Mouse (Mus musculus): ENCODE results near the gene Tnik. TPM values are rescaled to one million over a fixed set of nuclear protein-coding genes. Genes with fewer than 3 reads are reported as not detected.

The Tnik gene
- polyA plus RNA-seq, 1 experiment from 2014 or later, result 16.9 TPM

DNA sequence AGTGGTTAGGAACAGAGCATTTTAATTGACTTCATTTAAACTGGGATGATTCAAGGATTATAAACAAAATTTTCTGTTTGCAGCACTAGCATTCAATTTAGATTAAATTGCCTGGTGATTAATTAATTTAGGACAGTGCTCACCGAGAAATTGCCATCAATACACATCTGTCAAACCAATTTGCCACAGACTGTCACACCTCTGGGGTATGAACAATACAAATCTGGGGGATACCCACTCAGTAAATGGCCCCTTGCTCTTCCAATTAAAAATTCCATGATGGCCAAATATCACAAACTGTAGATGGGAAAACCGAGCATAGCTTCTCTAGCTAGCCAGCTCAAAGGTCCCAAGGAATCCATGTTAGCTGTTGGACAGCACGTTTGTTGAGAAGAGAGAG is 419.4 kb downstream of the Tnik start:
- WGBS, result 60% methylated on average over 3 of the region's 3 CpGs
- Histone ChIP-seq H3K4me3 (replicated peaks; ENCODE audit: low read length) (no peak overlapping the region), H3K9ac (ENCODE audit: low read length) (no peak overlapping the region), H3K27me3 (ENCODE audit: control insufficient read depth, insufficient read depth, low read length) (no peaks in the 10 kb centered on the region), H3K27ac (ENCODE audit: low read length) (no peak overlapping the region), H3K4me1 (ENCODE audit: control insufficient read depth, insufficient read depth, low read length) (no peaks in the 10 kb centered on the region), H3K4me2 (ENCODE audit: low read depth, low read length) (no peak overlapping the region), H3K36me3 (ENCODE audit: control insufficient read depth, insufficient read depth, low read length) (no peaks in the 10 kb centered on the region), H3K9me3 (replicated peaks; ENCODE audit: control insufficient read depth, low read length) (no peaks in the 10 kb centered on the region)
- ATAC-seq (ENCODE audit: insufficient read depth, low FRiP score), result no peak

DNA sequence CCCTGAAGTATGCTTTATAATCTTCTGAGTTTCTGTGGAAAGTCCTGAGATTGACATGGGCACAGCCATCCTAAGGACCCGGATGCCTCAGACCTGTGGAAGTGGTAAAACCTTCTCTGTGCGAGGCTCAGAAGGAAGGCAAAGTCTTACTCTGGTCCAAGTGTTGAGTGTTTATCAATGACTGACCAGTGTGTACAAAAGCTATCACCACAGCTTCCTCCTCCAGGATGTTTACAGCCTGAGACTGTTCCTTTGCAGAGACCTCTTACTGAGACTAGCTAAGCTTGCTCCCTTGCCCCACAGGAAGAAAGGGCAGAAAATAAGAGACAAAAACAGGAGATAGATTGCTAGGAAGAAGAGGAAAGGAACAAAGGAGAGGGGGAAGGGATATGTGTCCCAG is 422.5 kb downstream of the Tnik start:
- no peak for ATAC-seq (ENCODE audit: insufficient read depth, low FRiP score)
- no peak overlapping the region for H3K9ac ChIP-seq (ENCODE audit: low read length)
- no peak overlapping the region for H3K27ac ChIP-seq (ENCODE audit: low read length)
- H3K36me3 ChIP-seq (ENCODE audit: control insufficient read depth, insufficient read depth, low read length), result no peaks in the 10 kb centered on the region
- no peaks in the 10 kb centered on the region for H3K27me3 ChIP-seq (ENCODE audit: control insufficient read depth, insufficient read depth, low read length)
- no peak overlapping the region for H3K4me3 ChIP-seq (replicated peaks; ENCODE audit: low read length)
- no peaks in the 10 kb centered on the region for H3K4me1 ChIP-seq (ENCODE audit: control insufficient read depth, insufficient read depth, low read length)
- 74% methylated on average over 2 of the region's 2 CpGs for WGBS
- no peak overlapping the region for H3K4me2 ChIP-seq (ENCODE audit: low read depth, low read length)
- no peaks in the 10 kb centered on the region for H3K9me3 ChIP-seq (replicated peaks; ENCODE audit: control insufficient read depth, low read length)

DNA sequence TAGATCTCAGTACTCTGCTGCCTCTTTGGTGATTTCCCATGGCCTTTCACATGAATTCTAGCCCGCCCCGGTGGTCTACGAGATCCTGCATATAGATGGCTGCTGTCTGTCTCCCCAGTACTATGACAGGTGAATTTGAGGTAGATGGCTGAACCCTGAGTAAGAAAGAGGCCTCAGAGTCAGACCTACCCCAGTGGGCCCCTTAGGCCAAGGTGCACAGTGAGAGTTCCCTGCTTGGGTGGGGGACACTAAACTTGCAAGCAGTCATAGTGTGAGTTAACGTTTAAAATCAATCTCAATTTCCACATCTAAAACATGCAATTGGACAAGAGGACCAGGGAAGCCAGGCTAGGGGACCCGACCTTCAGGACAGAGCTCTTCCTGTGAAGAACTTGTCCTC is 431.8 kb downstream of the Tnik start:
- Histone ChIP-seq H3K36me3 (ENCODE audit: control insufficient read depth, insufficient read depth, low read length) (no peaks in the 10 kb centered on the region), H3K9ac (ENCODE audit: low read length) (no peak overlapping the region), H3K4me3 (replicated peaks; ENCODE audit: low read length) (no peak overlapping the region), H3K27me3 (ENCODE audit: control insufficient read depth, insufficient read depth, low read length) (no peaks in the 10 kb centered on the region), H3K27ac (ENCODE audit: low read length) (no peak overlapping the region), H3K4me2 (ENCODE audit: low read depth, low read length) (no peak overlapping the region), H3K4me1 (ENCODE audit: control insufficient read depth, insufficient read depth, low read length) (no peaks in the 10 kb centered on the region), H3K9me3 (replicated peaks; ENCODE audit: control insufficient read depth, low read length) (no peaks in the 10 kb centered on the region)
- 86% methylated on average over 5 of the region's 5 CpGs for WGBS
- ATAC-seq (ENCODE audit: insufficient read depth, low FRiP score), result no peak

DNA sequence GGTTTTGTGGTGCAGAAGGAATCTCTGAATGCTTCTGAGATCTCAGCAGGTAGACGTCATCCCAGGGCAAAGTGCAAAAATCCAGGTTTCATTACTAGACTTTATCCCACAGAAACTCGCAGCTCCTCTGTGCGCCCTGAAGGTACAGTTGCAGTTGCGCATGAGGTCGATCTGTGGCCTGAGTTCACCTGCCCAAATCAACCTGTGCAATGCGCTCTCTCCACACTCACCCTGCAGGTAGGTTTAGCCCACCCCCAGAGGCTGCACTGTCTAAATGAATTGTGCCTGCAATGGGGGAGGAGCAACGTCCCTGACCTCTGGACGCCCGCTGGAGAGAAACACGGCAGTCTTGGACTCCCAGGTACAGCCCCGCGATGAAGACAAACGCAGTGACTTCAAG is 432.6 kb downstream of the Tnik start:
- 48% methylated on average over 13 of the region's 13 CpGs for WGBS
- Histone ChIP-seq H3K27ac (ENCODE audit: low read length) (no peak overlapping the region), H3K9ac (ENCODE audit: low read length) (no peak overlapping the region), H3K4me2 (ENCODE audit: low read depth, low read length) (no peak overlapping the region), H3K9me3 (replicated peaks; ENCODE audit: control insufficient read depth, low read length) (no peaks in the 10 kb centered on the region), H3K27me3 (ENCODE audit: control insufficient read depth, insufficient read depth, low read length) (no peaks in the 10 kb centered on the region), H3K4me3 (replicated peaks; ENCODE audit: low read length) (no peak overlapping the region), H3K36me3 (ENCODE audit: control insufficient read depth, insufficient read depth, low read length) (no peaks in the 10 kb centered on the region), H3K4me1 (ENCODE audit: control insufficient read depth, insufficient read depth, low read length) (no peaks in the 10 kb centered on the region)
- ATAC-seq (ENCODE audit: insufficient read depth, low FRiP score), result no peak

DNA sequence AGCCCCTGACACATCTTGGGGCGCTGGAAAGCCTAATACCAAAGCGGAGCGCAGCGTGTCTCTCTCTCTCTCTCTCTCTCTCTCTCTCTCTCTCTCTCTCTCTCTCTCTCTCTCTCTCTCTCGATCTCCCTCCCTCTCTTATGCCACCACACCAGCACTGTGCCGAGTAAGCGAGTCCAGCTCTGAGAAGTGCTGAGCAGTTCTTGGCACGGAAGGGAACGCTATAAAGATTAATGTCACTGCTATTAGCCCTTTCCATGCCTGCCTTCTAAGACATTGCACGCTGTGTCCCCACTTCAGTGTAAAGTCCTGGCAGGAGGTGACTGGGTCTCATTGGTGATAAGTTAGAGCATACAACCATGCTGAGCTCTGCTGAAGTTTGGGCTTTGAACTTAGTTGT is 433.1 kb downstream of the Tnik start:
- H3K4me1 ChIP-seq (ENCODE audit: control insufficient read depth, insufficient read depth, low read length), result no peaks in the 10 kb centered on the region
- no peak overlapping the region for H3K4me3 ChIP-seq (replicated peaks; ENCODE audit: low read length)
- ATAC-seq (ENCODE audit: insufficient read depth, low FRiP score), result peak; percentile 39; the same call in 1 of the 2 replicates
- 56% methylated on average over 10 of the region's 10 CpGs for WGBS
- no peaks in the 10 kb centered on the region for H3K27me3 ChIP-seq (ENCODE audit: control insufficient read depth, insufficient read depth, low read length)
- H3K36me3 ChIP-seq (ENCODE audit: control insufficient read depth, insufficient read depth, low read length), result no peaks in the 10 kb centered on the region
- H3K9ac ChIP-seq (ENCODE audit: low read length), result no peak overlapping the region
- H3K9me3 ChIP-seq (replicated peaks; ENCODE audit: control insufficient read depth, low read length), result no peaks in the 10 kb centered on the region
- no peak overlapping the region for H3K4me2 ChIP-seq (ENCODE audit: low read depth, low read length)
- H3K27ac ChIP-seq (ENCODE audit: low read length), result no peak overlapping the region

DNA sequence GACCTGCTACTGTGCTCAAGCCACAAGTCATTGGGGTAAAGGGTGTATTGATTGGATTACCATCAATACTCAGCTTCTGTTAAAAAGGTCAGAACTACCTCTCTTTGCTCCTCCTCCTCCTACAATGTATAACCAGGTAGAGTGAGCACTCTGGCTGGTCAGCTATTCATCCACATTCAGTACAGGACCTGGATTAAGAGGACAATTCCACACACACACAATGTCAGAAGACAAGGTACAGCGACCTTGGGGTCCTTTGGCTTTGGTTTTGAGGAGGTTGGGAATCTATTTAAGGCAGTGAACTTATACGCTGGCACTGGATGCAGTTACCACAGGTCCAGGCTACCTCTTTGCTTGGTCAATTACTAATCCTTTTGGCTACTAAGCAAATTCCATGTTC is 434.8 kb downstream of the Tnik start, which contains the start of gene Slc2a2:
Slc2a2 (plus strand) TSS at position 107 of the 400 bp plus-strand sequence.
- no peak within 1 kb of the TSS for H3K4me2 ChIP-seq (ENCODE audit: low read depth, low read length)

DNA sequence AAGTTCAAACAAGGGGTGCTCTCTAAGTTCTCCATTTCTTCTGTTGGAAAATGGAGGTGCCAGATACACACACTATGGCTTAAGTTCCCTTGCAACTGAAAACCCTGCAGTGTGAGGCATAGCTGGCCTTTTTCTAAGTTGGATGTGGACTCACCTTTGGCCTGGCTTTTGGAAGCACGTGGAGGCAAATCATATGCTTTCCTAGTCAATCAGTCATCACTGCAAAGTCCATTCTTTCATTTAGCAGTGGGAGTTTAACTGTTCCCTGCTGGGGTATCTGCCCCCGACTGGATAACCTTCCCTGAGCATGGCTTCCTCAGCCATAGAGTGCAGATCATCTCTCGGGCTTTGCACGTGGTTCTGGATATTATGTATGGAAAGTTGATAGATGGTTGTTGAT is 436.6 kb downstream of the Tnik start:
- Histone ChIP-seq H3K9me3 (replicated peaks; ENCODE audit: control insufficient read depth, low read length) (no peaks in the 10 kb centered on the region), H3K27me3 (ENCODE audit: control insufficient read depth, insufficient read depth, low read length) (no peaks in the 10 kb centered on the region), H3K27ac (ENCODE audit: low read length) (no peak overlapping the region), H3K36me3 (ENCODE audit: control insufficient read depth, insufficient read depth, low read length) (no peaks in the 10 kb centered on the region), H3K4me1 (ENCODE audit: control insufficient read depth, insufficient read depth, low read length) (no peaks in the 10 kb centered on the region), H3K9ac (ENCODE audit: low read length) (no peak overlapping the region), H3K4me2 (ENCODE audit: low read depth, low read length) (no peak overlapping the region), H3K4me3 (replicated peaks; ENCODE audit: low read length) (no peak overlapping the region)
- ATAC-seq (ENCODE audit: insufficient read depth, low FRiP score), result no peak
- 66% methylated on average over 4 of the region's 4 CpGs for WGBS

More for the DNA sequence above, 434.8 kb downstream of the Tnik start, which contains the start of gene Slc2a2:
- H3K4me1 ChIP-seq (ENCODE audit: control insufficient read depth, insufficient read depth, low read length), result no peaks in the 10 kb centered on the region
- H3K36me3 ChIP-seq (ENCODE audit: control insufficient read depth, insufficient read depth, low read length), result no peaks in the 10 kb centered on the region
- no peaks in the 10 kb centered on the region for H3K27me3 ChIP-seq (ENCODE audit: control insufficient read depth, insufficient read depth, low read length)
- H3K27ac ChIP-seq (ENCODE audit: low read length), result no peak within 1 kb of the TSS
- 83% methylated on average over 2 of the region's 2 CpGs for WGBS
- H3K9me3 ChIP-seq (replicated peaks; ENCODE audit: control insufficient read depth, low read length), result no peaks in the 10 kb centered on the region
- no peak within 1 kb of the TSS for H3K4me3 ChIP-seq (replicated peaks; ENCODE audit: low read length)
- ATAC-seq (ENCODE audit: insufficient read depth, low FRiP score), result no peak
- H3K9ac ChIP-seq (ENCODE audit: low read length), result no peak within 1 kb of the TSS

DNA sequence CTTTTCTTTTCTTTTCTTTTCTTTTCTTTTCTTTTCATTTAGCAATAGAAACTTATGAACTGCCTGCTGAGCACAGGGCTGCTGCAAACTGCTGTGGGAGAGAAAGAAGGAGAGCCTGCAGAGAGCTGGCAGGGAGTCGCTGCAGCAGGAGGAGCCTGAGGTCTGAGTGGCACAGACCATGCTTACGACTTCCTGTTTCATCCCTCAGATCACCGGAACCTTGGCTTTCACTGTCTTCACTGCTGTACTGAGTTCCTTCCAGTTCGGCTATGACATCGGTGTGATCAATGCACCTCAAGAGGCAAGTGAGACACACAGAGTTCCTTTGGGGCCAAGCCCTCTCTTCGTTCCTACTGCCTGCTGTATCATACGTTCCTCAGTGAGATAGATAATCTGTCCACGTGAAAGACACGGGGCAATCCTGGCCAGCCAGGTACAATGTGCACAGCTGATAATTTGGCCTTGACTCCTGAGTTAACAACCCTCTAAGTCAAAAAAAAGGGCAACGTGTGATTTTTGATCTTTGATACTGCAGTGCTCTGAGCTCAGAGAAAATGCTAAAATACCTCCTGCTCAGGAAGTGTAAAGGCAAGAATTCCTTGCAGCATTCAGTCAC is 442.6 kb downstream of the Tnik start:
- Histone ChIP-seq H3K36me3 (ENCODE audit: control insufficient read depth, insufficient read depth, low read length) (no peaks in the 10 kb centered on the region), H3K27me3 (ENCODE audit: control insufficient read depth, insufficient read depth, low read length) (no peaks in the 10 kb centered on the region), H3K4me1 (ENCODE audit: control insufficient read depth, insufficient read depth, low read length) (no peaks in the 10 kb centered on the region), H3K27ac (ENCODE audit: low read length) (no peak overlapping the region), H3K4me2 (ENCODE audit: low read depth, low read length) (no peak overlapping the region), H3K4me3 (replicated peaks; ENCODE audit: low read length) (no peak overlapping the region), H3K9me3 (replicated peaks; ENCODE audit: control insufficient read depth, low read length) (no peaks in the 10 kb centered on the region), H3K9ac (ENCODE audit: low read length) (no peak overlapping the region)
- 56% methylated on average over 10 of the region's 10 CpGs for WGBS
- 0 out of 2 replicates have a peak, but pooled peaks have one; percentile 44 for ATAC-seq (ENCODE audit: insufficient read depth, low FRiP score)

DNA sequence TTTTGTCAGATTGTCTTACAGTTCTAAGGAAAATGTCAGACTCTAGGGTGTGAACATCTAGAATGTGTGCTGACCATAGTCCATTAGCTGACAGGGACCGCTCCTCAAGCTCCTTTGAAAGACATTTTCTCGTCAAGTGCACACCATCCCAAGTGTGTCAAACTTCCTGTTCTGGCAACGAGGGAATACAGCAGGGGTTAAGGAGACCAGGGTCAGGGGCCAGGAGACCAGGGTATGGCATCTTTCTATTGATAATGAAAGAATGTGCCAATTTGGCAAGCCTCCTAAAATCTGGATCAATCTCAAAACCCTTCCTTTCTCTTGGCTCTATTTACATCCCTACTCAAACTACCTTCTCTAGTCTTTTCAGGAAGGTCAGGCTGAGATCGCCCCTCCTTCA is 443.7 kb downstream of the Tnik start:
- Histone ChIP-seq H3K27me3 (ENCODE audit: control insufficient read depth, insufficient read depth, low read length) (no peaks in the 10 kb centered on the region), H3K9me3 (replicated peaks; ENCODE audit: control insufficient read depth, low read length) (no peaks in the 10 kb centered on the region), H3K27ac (ENCODE audit: low read length) (no peak overlapping the region), H3K4me1 (ENCODE audit: control insufficient read depth, insufficient read depth, low read length) (no peaks in the 10 kb centered on the region), H3K9ac (ENCODE audit: low read length) (no peak overlapping the region), H3K4me2 (ENCODE audit: low read depth, low read length) (no peak overlapping the region), H3K4me3 (replicated peaks; ENCODE audit: low read length) (no peak overlapping the region), H3K36me3 (ENCODE audit: control insufficient read depth, insufficient read depth, low read length) (no peaks in the 10 kb centered on the region)
- WGBS, result 70% methylated on average over 4 of the region's 4 CpGs
- no peak for ATAC-seq (ENCODE audit: insufficient read depth, low FRiP score)
